Mouse (Mus musculus) heart, postnatal 10 days (tissue): ENCODE results near the gene C1qtnf6. TPM values are rescaled to one million over a fixed set of nuclear protein-coding genes. Genes with fewer than 3 reads are reported as not detected.
A peak's percentile ranks its signal among the peaks of the same experiment; 100 is the strongest.

Source experiments
- DNase-seq, 2 experiments: peaks; one replicate each; pipeline ENCODE4 v3.0.0; 2021
- intact Hi-C: fragments of 180-260 bp; cut with DNase I; formaldehyde crosslinking; loops from one replicate; pipeline ENCODE4 v1.15.1; 2025
- total RNA-seq, 2 experiments: library from RNA; stranded (reverse); gene quantifications; 2 replicates each; pipeline ENCODE4 v1.2.3; 2021

The C1qtnf6 gene
- total RNA-seq, 2 experiments from 2014 or later, result 89.5 to 98.7 TPM

DNA sequence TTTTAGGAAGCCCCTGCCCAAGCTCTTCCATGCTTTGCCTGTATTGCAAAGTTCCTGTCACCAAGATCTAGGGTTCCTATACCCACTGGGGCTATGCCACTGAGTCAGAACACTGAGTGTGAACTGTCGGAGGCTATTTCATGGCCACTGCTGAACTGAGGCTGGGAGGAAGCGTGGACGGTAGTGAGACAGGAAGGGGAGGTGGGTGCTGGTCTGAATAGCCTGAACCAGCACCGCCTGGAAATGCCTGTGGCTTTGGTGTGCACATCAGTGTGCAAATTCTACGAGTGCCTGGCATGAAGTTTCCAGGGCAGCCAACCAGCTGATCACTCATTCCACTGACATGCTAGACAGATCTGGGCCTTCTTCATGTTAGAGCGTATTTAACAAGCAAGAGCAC lies 9.3 kb downstream of the C1qtnf6 start:
- no peak for DNase-seq
- intact Hi-C loops, result no loop called here

DNA sequence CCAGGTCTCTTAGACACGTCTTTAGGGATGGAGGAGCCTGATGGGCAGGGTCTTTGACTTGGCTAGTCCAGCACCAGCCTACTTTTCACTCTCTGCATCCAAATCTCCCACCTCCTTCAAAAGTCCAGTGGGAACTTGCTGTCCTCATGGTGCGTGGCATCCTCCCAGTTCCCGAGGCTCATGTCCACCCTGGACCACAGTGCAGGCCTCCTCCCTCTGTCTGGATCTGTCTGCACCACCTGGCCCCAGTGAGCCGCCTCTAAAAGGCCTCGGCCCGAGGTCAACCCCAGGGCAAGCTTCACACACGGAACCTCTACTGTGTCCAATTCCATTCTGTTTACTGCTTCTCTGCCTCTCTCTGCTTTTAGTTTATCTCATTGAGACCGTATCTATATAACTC lies 9.9 kb downstream of the C1qtnf6 start:
- intact Hi-C loops, result no loop called here
- DNase-seq, result peak in 1 of 2 experiments; percentile 22

DNA sequence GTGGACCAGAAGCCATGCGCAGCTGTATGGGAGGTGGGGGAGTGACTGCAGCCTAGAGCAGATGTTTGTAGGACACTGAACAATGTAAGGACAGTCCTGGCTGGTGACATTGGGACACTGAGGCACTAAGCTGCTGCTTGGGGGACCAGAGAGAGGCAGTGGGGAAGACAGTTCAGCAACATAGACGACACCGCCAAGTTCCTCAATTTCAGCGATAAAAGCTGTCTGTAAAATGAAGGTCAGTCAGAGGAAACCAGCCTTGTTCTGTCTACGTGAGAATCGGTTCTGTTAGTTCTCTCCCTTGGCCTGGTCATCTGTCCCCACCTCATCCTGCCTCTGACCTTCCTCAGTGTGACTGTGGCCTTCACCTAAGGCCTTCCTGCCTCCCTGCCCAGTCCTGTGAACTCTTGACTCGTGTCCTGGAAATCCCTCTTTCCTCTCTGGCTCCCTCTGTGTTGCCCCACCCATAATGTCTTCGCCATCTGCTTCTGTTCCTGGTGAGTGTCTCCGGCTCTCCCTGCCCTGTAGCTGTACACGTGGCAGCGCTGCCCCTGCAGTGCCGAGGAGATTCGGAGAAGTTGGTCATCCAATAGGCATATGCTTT lies 11.0 kb downstream of the C1qtnf6 start:
- peak; percentile 73 to 77 for DNase-seq
- intact Hi-C loops, result no loop called here

DNA sequence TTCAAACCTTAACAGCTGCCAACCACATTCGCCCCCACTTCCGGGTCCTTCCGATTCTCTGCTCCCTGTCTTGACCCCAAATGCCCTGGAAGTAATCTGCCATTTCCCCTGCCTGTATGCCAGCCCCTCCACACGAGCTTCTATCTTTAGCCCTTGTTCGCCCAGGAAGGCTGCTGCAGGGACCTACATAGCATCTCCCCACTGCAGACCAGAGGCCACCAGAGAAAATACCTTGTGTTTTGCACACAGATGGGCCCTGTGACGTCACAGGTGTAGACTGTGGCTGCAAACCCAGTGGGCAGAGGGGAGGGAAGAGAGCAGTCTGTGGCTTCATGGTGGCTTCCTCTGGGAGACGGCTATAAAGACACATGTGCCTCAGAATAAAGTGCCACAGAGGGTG lies 13.0 kb downstream of the C1qtnf6 start:
- intact Hi-C loops, result loop anchor here (10.0 kb wide), 1 partner anchor 263 kb away; no protein-coding TSS in a partner anchor
- DNase-seq, result peak in 1 of 2 experiments; percentile 49

DNA sequence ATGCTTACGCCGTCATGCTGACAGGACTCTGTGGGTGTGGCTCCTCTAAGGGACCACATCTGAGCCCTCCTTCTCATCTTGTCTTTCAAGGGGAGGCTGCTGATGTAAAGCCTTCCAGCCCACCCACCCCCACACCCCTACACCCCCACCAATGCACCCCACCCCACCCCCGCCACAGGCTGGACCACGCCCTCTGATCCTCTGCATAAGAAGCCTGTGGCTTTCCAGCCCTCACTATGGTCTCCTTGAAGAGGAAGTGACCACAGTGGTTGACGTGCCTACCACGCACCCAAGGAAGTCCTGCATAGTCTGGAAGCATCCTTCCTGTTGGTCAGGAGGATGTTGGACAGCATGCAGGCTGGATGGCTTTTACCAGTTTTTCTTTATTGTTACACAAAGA lies 15.5 kb downstream of the C1qtnf6 start:
- intact Hi-C loops, result loop anchor here (2.0 to 10.0 kb wide), 2 partner anchors 67 to 261 kb away; no protein-coding TSS in a partner anchor
- no peak for DNase-seq

DNA sequence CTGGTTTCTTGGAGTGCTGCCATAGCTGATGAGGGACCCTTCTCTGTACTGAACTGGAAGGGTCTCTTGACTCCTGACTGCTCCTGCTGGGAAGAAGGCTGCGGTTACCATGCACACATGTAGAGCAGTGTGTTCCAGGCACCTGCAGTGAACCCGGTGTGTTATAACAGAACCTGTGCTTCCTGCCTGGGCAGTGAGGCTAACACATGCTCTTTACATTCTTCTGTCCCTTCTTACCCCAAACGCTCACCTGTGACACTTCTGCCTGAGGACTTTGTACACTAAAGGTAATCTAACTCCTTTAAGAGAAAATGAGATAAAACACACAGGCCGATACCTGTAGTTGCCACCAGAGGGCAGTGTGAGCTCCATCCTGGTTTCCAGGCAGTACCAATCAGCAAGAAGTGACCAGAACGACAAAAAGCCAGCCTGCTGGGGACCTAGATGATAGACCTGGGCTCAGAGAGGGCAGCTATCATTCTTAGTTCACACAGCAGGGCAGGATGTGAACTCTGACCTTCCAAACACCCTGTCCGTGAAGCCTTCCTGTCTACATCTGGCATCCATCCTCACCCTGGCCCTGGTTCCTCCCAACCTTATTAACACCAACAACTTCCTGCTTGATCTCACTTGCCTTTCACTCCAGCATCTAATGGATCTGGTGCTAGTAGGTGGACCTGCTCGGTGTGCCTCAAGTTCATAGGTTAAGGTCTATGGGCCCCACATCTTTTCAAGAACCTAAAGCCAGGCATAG lies 16.6 kb downstream of the C1qtnf6 start:
- intact Hi-C loops, result loop anchor here (1.0 to 10.0 kb wide), 3 partner anchors 18 to 260 kb away; no protein-coding TSS in a partner anchor

DNA sequence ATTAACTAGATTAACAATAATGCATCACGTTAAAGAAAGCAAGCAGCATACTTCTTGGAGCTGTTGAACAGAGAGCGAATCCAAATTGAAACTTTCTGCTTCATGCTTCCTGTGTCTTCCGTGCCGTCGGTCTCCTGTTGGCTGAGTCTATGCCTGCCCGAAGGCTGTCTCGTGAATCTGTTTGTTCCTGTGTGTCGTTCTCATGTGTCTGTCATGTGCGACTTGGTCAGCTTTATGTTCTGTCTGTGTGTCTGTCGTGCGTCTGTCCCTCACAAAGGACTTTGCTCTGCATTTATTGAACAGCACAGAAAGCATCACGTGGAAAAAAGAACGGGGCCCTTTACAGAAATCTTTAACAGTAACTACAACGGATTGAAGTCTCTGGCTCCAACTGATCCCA lies 18.2 kb downstream of the C1qtnf6 start:
- intact Hi-C loops, result loop anchor here (2.0 to 10.0 kb wide), 2 partner anchors 64 to 258 kb away; no protein-coding TSS in a partner anchor

More for the DNA sequence above, 16.6 kb downstream of the C1qtnf6 start:
- peak; percentile 82 to 90 for DNase-seq

DNA sequence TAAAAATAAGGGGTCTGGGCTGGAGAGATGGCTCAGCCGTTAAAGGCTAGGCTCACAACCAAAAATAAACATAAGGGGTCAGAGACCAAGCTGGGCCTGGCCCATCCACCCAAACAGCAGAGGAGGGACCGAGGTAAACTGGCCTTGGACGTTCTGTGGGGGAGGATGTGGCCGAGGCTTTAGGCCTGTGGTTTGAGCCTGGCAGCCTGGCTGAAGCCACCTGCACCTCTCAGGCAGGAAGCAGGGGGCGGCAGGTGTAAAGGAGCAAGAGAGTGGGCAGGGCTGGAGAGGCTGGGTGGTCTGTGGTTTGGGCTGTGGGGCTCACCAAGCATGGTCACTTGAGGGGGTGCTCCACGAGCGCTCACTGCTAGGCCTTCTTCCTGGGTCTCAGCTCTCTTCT lies 19.3 kb downstream of the C1qtnf6 start:
- intact Hi-C loops, result loop anchor here (2.0 to 10.0 kb wide), 2 partner anchors 63 to 257 kb away; no protein-coding TSS in a partner anchor

More for the DNA sequence above, 18.2 kb downstream of the C1qtnf6 start:
- no peak for DNase-seq

DNA sequence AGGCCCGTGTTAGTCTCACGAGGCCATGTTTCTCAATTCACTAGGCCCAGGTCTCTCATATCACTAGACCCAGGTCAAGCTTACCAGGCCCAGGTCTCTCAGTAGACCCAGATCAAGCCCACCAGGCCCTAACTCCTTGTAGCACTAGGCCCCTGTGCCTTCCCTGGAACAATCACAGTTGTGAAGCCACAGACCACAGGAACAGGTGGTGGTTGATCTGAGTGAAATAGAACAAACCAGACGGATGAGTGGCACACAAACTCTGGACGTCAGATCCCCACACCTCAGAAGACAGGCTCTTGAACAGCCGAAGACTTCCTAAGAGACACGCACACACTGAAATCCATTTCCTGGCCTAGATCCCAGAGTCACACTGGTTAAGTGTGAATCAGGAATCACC lies 20.5 kb downstream of the C1qtnf6 start:
- intact Hi-C loops, result loop anchor here (10.0 kb wide), 1 partner anchor 256 kb away; no protein-coding TSS in a partner anchor

More for the DNA sequence above, 19.3 kb downstream of the C1qtnf6 start:
- DNase-seq, result no peak

DNA sequence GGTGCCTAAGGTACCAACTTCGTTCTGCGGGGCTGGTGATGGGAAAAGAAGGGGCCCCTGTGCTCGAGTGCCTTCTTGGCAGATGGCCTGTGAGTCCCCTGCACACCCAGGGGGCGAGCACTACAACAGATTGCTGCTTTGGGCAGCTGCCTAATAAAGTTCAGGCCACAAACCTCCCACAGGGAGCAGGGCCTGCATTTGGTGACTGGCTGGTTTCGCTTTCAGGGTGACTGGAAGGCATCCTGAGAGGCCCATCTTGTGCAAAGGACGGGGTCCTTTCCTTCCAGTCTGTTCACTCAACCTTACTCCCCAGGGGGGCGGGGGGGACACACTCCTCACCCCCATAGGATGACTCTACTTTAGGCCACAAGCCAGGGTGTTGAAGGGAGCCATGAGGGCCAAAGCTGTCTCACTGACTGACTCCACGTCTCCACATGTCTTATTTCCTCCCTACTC lies 21.1 kb downstream of the C1qtnf6 start:
- peak in 1 of 2 experiments; percentile 29 for DNase-seq
- intact Hi-C loops, result loop anchor here (10.0 kb wide), 1 partner anchor 255 kb away; no protein-coding TSS in a partner anchor

More for the DNA sequence above, 20.5 kb downstream of the C1qtnf6 start:
- DNase-seq, result no peak

DNA sequence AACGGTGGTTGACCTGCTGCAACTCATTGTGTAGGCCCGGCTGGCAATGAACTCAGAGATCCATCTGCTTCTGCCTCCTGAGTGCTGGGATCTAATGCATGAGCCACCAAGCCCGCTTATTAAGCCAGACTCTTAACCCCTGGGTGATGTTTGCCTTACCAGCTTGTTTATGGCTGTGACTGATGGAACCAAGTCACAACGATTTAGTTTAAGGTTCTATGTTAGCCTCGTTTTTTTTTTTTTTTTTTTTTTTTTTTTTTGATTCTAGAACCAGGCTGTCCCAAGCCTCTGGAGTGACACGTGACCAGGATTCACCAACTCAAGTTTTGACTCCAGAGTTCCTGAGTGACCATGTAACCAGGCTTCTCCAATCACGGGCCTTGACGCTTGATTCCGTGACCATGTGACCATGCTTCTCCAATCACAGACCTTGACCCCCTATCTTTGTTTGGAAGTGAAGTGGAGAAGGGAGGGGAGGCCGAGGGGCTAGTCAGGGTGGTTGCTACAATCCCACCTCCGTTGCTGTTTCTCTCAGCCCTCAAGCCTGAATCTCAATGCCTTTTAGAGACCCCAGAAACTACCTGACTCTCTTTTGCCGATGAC lies 21.8 kb downstream of the C1qtnf6 start:
- intact Hi-C loops, result no loop called here
- no peak for DNase-seq

DNA sequence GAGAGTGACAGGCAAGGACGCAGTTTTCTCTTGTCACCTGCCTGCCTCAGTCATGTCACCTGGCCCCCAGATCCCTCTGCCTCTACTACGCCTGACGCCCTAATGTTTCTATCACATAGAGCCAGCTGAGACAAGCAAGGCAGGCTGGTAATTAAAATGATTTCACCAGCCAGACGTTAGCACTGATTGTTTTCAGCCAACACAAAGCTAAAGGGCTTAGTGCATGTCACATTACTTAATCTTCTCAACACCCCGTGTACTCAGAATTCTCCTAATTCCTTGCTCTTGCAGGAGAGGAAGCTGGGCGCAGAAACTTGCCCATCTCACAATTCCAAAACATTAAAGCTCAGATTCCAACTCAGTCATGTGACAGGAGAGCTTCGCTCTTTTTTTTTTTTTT lies 22.8 kb downstream of the C1qtnf6 start:
- intact Hi-C loops, result no loop called here
- DNase-seq, result no peak

DNA sequence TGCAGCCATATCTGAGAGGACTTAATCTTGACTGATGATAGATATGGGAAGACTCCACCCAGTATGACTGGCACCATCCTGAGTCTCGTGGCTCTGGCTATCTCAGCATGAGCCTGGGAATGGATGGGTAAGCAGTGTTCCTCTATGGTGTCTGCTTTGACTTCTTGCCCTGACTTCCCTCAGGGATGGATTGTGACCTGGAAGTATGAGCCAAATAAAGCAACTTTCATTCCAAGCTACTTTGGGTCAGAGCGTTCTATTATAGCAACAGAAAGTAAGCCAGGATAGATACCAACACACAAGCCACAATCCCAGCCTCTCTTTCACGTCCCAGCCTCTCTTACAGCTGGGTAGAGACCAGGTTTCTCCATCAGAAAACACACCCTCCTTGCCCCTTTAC lies 25.7 kb downstream of the C1qtnf6 start:
- DNase-seq, result no peak
- intact Hi-C loops, result no loop called here

DNA sequence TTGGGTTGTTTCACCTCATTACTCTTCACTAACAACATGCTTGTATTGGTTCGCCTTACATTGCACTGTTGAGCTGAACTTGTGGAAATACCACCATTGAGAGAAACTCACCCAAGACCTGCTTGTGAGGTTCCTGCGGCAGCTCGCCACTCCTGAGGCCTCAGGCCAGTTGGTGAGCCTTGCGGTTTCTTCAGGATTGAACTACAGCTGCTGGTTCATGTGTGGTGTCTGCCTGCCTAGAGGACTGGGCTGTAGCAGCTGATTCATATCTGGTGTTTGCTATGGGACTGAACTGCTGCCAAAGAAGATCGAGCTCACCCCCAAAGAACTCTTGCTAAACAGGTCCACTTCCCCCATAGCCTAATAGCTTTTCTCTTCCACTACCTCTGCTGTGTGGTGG lies 26.4 kb downstream of the C1qtnf6 start:
- no peak for DNase-seq
- intact Hi-C loops, result no loop called here

DNA sequence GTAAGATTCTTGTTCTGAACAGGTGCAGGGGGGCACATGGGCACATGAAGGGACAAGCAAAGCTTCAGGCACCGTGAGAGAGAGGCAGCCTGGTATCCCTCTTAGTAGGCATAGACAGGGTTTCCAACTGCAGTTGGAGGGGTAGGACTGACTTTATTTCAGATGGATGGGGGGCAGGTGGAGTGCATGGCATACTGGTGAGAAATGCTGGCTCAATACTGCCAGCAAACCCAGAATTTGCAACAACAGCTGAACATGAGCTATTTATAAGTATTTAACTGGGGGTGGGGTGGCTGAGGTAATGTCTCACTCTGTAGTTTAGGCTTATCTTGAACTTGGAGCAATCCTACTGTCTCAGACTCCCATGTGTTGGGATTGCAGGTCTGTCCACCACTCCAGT lies 27.2 kb downstream of the C1qtnf6 start:
- intact Hi-C loops, result no loop called here
- no peak for DNase-seq

DNA sequence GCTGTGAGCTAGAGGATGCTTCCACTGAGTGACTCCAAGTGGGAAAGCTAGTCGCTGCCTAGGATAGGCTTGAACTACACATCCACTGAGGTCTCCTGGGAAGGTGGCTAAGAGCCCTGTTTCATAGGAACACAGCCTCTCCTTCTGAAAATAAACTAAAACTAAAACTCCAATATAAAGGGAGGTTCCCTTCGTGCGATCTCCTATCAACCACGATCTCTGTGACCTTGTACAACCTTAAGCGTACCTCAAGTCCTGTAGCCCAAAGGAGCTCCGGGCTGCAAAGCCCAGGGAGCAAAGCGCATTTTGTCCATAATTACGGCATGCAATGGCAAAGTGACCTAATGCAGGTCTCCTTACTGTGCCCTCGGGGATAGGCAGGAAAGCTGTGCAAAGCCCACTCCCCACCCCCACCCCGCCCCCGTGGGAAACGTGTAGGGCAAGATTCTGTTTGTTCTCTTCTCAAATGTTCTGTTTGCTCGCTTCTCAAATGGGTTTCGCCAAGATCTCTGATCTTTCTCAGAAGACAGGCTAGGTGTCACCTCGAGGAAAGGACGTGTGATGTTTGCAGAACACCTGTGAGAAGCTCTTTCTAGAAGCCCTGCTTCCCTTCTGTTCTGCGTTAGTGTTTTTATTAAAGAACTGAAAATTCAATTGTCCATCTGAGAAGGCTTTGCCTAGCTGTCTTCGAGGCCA lies 28.6 kb downstream of the C1qtnf6 start:
- DNase-seq, result no peak
- intact Hi-C loops, result no loop called here

DNA sequence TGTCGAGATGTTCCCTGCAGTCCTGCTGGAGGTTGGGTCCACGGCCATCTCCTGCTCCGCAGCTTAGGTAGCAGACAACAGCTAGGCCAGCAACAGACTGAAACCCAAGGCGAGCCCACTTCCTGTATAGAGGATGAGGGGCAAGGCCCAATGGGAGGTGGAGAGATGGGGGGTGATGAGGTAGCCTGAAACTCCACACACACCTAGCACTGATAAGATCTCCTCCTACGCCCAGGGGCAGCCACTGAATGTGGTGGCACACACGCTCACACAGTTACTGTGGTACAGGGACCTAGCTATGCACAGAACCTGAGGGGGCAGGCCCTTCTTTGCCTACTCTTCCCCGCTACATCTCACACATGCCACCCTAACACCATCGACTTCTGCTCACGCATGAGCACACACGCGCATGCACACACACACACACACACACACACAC lies 36.2 kb downstream of the C1qtnf6 start, which contains the start of gene Il2rb:
Gene Il2rb (minus strand): TSS at position 304 of the 439 bp plus-strand sequence.
- DNase-seq, result no peak
- intact Hi-C loops, result no loop called here

DNA sequence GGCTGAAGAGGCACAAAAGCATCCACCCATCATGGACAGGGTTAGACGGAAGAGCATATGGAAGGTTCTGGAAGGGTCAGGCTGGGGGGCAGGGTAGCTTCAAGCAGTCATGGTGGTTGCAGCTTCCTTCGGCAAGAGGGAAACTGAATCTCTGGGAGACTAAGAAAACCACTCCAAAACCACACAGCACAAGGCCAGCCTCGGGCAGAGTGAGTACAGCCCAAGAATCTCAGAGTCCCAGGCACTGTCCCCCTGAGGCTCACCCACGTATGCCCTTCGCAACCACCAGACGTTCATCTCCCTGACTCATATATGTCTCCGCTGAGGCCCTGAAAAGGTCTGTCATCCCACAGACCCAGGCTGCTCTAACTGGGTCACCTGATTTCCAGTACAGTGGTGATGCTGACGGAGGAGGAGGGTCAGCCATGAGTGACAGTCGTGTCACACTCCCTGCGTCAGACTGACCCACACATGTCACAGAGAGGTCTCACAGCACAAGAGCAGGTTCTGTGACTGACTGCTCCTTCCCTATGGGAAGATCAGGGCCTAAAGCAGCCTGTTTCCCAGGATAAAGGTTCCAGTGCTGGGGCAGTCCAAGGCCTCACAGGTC lies 37.7 kb downstream of the C1qtnf6 start:
- intact Hi-C loops, result no loop called here
- DNase-seq, result no peak

DNA sequence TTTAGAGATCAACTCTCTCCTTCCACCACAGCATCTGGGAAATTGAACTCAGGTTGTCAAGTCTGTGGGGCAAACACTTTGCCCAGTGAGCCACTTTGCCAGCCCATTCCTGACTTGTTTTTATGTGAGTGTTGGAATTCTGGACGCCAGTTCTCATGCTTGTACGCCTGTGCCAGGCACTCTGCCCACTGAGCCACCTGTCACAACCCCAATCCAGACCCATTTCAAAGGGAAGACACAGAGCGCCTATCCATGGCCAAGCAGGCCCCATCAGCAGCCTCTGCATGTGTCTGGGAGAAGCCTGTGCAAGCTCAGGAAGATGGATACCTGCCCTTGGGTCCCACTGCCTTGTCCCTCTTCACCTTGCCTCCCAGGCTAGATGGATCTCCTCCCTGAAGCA lies 39.9 kb downstream of the C1qtnf6 start:
- no peak for DNase-seq
- intact Hi-C loops, result no loop called here

DNA sequence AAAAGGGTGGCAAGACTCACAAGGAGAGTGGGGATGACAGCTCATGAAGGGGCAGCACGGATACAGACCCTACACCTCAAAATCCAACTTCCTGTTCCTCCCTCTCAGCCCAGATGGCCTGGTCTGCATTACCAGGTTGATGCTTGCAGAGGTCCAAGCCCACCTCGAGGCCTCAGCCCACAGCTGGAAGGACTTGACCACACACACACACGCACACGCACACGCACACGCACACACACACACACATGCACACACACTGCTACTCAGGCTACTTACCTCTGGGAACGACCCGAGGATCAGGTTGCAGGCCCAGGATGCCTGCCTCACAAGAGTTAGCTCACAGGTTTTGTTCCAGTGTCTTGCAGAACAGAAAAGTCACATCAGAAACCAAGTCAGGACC lies 41.3 kb downstream of the C1qtnf6 start:
- DNase-seq, result no peak
- intact Hi-C loops, result no loop called here
